Mouse (Mus musculus): ENCODE data around the gene Odc1.
"Not testable (repeated sequence)": the region's sequence is repeated elsewhere in the genome, so short reads cannot be mapped to it uniquely, and the experiment has no call there.

The Odc1 gene

DNA sequence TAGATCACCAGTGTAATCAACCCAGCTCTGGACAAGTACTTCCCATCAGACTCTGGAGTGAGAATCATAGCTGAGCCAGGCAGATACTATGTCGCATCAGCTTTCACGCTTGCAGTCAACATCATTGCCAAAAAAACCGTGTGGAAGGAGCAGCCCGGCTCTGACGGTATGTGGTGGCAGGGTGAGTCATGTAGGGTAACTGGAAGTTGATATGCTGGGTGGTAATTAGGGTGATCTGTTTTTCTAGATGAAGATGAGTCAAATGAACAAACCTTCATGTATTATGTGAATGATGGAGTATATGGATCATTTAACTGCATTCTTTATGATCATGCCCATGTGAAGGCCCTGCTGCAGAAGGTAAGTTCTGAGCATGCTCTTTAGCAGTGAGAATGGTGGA is 4.8 kb downstream of the Odc1 start:
- DNase-seq (ENCODE audit: low spot score in 2 of 2): not testable (repeated sequence)

DNA sequence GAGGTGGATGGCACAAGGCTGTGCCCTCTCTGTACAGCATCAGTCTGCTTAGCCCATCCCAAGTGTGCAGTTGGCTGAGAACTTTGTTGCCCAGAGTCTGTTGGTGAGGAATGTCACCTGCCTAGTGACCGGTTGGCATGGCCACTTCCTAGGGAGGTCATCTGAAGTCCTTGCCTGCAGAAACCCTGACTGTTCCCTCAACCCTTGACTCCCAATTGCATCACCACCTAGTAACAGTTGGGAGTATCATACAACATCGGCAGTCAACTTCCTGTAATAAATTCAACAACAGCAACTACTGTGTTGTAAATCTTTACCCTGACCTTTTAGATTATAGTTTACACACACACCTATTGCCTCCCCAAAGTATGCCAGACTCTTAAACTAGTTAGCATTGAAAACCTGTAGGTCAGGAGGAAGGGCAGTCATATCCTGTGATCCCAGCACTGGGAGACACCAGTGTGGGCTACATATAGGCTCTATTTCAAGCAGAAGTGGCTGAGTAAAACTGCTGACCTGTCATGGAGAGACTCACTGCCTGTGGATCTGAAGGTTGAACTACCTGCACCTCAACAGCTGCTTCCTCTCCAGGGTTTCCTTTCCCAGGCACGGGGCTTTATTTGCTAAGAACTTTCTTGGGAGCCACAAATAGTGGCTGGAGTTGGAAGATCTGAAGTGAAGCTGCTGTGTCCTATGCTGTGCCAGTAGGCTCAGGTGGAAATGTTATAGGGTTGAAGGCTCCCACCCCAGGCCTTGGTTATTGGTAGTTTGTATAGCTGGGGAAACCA is 6.8 kb downstream of the Odc1 start:
- DNase-seq (ENCODE audit: low spot score in 2 of 2): no peak

DNA sequence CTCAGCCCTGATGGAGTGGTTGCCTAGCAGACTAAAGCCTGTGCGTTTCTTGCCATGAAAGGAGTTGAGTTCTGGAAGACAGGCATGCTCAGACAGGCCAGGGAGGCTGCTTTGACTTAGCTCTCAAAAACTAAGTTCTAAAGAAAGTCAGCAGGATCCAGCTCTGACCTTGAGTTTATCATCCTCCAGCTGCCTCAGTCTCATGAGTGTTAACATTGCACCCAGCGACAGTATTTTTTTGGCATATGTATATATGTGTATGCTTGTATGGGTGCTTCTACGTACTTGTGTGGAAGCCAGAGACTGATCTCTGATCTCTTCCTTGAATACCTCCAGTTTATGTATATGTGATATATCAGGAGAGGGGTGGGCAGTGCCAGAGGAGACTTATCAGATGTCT is 7.8 kb downstream of the Odc1 start:
- DNase-seq (ENCODE audit: low spot score in 2 of 2): no peak

DNA sequence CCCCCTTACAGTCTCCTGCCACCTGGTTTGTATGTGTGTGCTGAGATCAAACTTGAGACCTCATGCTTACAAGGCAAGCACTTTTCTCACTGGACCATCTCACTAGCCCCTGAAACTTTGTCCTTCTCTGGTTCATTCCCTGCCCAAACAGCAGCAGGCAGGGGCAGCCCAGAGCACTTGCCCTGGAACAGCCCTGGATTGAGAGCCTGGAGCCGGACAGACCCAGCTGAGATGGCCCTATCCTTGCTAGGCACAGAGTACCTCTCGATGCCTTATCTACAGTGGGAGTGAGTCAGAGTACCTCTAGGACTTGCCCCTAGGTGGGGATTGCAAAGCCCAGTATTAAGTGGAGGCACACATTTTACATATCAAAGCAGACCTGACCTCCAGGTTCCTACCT is 8.4 kb downstream of the Odc1 start:
- no peak for DNase-seq (ENCODE audit: low spot score in 2 of 2)

DNA sequence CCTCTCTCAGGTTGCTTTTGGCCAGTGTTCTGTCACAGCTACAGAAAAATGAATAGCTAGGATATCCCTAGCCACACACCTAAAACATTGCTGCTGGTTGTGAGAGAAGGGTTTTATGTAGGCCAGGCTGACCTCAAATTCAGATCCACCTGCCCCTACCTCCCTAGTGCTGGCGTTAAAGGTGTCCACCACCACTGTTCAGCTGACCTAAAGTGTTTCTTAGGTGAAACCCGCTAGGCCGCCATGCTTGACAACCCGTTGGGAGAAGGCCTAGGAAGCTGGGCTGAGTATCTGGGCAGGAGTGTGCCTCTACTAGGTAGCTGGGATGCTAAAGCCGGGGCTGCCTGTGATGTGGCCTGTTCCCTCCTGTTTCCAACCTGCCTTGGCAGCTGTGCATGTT is 9.0 kb downstream of the Odc1 start:
- no peak for DNase-seq (ENCODE audit: low spot score in 2 of 2)

DNA sequence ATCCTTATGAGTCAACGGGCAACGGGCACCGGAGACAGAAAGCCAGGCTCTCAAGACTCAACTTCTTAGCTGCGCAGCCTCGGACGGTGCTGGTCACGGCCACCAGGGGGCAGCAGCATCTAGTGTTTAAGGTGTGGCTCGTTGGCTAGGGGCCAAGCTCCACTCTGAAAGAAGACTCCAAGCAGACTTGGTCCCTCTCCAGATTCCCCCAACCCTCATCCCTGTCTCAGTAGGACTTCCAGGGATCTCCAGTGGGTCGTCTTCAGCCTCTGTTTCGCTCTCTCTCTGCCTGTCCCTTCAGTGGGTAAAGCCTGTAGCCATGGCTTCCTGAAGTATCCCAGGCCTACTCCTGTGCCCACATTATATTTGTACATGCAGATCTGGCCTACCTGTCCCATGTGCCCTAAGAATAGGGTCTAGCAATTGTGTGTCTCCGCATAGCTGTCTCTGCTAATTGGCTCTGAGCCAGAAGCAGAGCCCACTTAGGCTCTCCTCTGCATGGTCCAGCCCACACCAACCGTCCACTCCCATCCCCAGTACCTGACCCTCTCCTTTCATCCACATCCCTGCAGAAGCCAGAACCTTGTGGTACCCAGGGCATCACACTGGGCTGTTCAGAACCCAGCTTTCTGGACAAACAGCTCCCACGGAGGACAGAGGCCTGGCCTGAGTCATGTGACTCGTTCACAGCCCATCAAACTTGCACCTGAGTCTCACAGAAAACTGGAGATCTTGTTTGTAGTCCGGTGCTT is 9.8 kb downstream of the Odc1 start:
- peak; percentile 83 to 92 for DNase-seq (ENCODE audit: low spot score in 2 of 2)

DNA sequence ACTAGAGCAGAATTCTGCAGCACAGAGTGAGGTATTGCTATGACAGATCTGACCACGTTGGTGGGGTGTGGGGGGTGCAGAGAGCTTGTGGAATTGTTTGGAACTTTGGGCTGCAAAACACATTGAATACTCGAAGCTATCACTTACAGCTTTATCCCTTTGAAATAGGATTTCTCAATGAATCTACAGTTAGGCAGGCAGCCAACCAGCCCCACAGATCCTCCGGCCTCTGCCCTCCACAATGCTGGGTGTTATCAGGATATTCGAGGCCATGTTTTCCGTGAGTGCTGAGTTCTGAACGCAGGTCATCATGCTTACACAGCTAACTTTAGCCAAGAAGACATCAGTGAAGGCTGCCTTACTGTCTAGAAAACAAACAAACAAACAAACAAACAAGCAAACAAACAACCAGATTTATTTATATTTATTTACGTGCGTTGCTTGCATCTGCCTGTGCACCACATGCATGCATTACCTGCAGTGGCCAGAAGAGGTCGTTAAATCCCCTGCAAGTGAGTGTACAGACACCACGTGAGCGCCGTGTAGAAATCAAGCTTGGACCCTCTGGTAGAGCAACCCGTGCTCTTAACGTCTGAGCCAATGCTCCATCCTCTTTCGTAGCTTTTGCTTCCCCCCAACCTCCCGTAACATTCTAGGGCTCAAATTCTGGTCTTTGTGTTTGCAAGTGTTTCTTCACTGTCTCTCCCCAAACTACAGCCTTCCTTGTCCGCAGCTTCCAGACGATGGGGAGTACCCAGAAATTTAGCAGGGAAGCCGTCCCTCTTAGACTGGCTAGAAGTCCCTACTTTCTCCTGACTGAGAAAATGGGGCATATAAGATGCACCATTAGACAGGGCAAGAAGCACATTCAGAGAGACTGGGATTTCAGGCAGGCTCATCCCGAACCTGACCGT is 12.1 kb downstream of the Odc1 start:
- DNase-seq (ENCODE audit: low spot score in 2 of 2): peak in 1 of 2 experiments; percentile 57

DNA sequence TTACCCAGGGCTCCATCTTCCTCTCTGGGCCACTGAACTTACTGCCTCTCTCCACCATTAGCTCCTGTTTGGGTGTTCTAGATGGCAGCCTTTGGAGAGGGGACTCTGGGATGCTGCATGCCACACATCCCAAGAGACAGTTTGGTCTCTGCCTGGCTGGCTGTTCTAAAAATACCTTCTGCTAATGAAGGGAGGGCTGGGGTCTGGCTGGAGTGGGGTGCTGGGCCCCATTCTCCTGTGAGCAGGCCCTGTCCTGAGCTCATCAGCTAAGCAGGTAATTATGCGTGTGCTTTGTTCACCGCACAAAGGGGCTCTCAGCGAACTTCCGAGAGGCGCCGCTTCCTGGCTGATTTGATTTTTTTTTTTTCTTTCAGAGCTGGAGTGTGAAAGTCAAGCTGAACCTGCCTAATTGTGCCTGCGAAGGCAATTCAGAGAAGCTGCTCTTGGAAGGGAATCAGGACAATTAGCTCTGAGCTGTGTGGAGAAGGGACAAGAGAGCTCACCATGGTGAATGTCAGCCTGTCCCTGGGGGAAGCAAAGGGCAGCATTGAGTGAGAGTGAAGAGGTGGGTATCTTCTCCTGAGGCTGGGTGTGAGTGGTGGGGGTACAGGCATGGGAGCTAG is 12.9 kb downstream of the Odc1 start:
- DNase-seq (ENCODE audit: low spot score in 2 of 2): no peak

DNA sequence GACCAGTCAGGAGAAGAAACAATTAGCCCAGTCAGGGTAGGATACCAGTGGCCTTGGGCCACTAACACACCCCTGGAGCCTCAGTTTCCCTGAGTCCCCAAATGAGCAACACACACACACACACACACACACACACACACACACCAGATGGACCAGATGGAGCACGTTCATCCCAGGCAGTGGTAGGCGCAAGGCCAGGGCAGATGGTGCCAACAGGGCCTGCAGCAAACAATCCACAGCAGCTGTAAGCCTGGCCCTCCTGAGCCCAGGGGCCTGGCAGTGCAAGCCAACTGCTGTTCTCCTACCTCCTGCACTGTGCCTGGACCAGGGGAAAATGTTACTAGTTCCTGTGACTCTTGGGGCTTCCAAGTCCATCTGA is 13.4 kb downstream of the Odc1 start:
- DNase-seq (ENCODE audit: low spot score in 2 of 2): no peak

DNA sequence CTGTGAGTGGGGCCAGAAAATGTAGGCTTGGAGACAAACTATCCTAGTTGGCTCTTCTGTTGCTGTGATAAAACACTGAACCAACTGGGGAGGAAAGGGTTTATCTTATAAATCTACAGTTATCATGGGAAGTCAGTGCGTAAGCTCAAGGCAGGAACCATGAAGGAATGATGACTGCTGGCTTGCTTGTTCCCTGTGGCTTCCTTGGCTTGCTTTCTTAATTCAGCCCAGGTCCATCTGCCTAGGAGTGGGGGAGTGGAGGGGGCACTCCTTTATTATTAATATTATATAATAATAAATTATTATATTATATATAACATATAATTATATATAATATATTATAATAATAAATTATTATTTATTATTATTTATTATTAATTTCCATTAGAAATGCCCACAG is 17.8 kb downstream of the Odc1 start:
- DNase-seq (ENCODE audit: low spot score in 2 of 2): no peak

DNA sequence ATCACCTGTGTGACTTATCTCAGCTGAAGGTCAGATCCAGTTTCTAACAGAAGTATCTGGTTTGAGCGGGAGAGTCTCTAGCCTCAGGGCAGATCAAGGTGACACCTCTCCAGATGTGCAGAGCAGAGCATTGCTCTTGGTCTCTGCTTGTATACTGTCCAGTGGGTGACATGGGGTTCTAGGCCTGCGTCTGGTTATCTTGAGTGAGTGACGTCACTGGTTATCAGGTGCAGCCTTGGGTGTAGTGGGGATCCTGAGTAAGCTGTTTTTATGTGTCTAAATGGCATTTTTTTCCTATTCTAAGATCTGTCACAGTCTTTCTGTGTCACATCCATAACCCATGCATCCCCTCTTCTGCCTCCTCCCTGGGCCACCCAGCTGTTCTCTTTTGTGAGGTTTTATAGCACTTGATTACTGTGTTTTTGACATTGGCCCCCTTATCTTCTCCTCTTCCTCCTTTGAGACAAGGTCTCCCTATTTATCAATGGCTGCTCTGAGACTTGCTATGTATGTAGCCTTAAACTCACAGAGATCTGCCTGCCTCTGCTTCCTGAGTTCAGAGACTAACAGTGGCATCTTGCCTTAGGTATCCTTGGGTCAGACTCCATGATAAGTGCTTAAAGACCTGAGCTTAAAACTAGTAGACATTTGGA is 20.9 kb downstream of the Odc1 start:
- no peak for DNase-seq (ENCODE audit: low spot score in 2 of 2)

DNA sequence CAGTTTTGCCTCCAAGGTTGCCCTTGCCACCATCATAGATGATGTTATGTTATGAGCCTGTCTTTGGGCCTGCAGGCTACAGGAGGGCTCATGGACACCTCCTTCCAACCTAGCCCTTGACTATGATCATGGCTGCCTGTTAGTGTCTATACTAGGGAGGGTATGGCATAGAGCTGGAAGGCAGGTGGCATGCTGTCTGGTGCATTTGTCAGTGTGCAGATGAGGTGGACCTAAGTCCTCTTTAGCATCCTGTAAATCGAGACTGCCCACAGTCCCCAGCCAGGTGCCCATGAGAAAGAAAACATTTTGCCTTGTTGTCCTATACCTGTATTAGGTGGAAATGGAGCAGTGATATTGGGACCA is 21.4 kb downstream of the Odc1 start:
- DNase-seq (ENCODE audit: low spot score in 2 of 2): no peak

DNA sequence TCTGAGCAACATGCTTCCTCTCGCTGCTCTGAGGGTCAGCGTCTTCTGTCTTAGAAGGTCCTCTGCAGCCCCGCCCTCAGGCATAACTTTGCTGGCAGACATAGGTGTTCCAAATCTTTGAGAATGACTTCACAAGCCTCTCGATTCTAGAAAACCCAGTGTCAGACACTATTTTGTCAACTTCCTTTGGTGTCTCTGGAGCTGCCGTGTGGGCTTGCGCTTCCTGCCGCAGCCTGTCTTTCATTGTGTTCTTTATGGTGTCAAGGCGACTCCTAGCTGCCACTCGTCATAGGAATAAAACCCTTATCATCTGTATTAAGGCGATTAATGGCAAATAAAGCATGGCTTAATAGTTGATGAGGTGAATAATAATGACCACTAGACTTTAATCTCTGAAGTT is 24.0 kb downstream of the Odc1 start:
- no peak for DNase-seq (ENCODE audit: low spot score in 2 of 2)

DNA sequence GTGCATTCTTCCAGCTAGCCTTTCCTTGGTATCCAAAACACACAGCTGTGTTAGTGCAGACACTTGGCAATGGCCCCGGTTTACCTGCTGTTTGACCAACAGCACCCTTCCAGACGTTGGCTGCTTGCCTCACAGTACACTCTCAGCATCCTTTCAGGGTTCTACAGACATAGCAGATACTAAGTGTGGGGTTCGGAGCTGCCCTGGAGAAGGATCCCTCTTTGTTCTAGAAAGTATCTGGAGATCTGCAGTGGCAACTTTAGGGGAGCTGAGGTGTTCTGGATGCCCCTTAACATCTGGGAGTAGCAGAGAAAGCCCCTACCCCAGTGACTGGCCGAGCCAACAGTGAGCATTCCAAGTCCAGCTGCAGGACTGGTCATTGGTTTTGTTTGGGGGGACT is 30.0 kb downstream of the Odc1 start:
- DNase-seq (ENCODE audit: low spot score in 2 of 2): no peak

DNA sequence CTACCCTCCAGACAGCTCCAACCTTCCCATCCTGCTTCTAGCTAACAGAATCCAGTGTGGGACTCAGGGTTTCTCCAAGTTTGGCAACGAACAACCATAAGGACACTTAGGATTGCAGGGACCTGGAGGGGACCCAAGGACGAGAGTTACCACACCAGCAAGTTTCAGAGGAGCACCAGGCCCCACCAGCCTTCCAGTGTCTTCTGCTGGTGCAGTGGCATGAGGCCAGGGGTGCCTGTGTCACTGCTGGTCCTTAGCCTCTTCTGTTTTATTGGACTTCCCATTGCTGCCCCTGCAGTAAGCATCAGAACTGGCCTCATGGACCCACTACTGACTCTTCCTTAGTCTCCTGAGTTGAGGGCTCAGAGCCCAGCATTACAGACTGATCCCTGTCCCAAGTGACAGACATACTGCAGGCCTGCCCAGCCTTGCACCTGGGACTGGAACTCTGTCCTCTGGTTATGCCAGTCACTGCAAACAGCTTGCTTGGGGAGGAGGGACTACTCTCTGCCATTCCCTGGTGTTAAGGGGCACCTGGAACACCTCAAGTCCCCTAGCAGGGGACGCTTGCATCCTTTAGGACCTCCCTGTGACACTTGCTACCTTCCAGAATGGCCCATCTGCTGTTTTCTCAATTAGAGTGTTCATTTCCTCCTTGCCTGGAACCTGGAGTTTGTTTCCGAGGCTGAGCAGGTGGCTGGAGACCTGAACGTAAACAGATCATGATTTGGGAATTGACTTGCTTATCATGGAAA is 30.7 kb downstream of the Odc1 start:
- DNase-seq (ENCODE audit: low spot score in 2 of 2): no peak

DNA sequence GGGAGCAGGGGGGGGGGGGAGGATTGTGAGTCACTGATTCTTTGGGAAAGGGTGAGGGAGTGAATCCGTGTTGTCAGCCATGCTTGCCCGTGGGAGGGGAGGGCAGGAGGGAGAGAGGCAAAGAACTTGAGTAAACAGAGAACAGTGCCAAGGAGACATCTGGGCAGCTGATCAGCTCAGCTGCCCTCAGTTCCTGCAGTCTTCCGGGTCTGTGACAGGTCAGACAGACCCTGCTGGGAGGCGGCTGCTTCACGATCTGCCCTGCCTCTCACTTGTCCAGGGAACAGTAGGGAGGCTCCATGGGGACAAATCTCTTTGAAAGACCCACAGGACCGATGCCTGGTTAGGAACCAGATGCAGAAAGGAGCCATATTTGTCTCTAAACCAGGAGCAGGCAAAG is 31.4 kb downstream of the Odc1 start:
- DNase-seq (ENCODE audit: low spot score in 2 of 2): no peak

DNA sequence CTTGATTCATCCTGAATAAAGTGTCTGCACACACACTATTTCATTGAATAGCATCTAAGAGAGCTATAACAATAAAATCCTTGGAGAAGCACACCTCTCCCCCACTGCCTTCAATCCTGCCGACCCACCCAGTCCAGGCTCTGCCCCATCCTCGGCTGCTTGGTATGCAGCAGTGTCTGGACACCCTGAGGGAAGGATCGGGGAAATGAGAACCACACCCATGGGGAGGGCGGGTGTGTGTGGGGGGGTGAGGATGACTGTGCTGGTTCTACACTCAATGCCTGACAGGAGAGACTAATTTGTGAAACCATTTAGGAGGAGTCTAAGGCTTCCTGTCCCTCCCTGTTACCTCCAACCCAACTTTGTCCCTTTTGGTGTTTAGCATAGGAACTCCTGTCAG is 34.0 kb downstream of the Odc1 start:
- no peak for DNase-seq (ENCODE audit: low spot score in 2 of 2)

DNA sequence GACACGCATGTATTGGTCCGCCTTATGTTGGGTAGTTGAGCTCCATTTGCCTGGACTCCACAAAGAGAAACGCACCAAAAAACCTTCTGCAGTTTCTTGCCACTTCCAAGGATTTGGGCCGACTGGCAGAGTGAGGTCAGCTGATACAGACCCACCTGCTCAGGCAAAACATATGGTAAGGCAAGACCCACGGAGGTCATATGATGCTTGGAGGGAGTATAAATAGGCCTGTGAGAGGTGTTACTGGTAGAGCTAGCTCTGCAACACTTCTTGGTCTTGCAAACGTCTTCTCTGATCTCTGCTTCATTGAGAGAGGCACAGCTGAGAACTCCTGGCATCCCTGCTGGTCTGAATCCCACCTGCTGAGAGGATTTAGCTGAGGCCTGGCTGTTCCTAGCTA is 36.4 kb downstream of the Odc1 start:
- no peak for DNase-seq (ENCODE audit: low spot score in 2 of 2)

DNA sequence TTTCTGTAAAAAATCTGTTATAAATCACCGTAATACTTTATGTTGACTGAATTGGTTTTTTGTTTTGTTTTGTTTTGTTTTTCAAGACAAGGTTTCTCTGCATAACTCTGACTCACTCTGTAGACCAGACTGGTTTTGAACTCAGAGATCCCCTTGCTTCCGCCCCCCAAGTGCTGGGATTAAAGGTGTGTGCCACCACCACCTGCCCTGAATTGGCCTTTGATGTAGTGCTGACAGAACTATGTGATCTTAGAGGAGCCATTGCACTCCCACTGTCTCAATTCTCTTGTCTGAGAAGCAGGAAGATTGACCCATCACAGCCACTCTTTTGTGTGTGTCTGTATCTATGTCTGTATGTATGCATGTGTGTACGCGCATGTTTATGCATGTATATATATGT is 37.8 kb downstream of the Odc1 start:
- DNase-seq (ENCODE audit: low spot score in 2 of 2): no peak

DNA sequence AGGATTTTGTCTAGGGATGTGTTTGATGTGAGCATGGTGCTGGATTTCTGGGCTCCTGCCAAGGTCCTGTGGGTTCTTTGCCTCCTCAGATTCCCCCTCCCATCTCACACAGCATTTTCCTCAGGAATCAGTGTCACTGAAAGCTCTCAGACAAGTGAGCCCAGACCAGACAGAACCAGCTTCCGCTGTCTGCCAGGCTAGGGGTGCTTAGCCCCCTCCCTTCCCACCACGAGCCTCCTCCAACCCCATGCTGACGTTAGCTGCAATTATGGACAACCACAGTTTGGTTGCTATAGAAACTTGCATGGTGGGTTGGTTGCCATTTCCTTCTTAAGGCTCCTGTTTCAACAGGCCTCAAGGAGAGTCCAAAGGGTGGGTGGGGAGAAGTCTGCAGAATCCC is 39.3 kb downstream of the Odc1 start:
- DNase-seq (ENCODE audit: low spot score in 2 of 2): no peak

DNA sequence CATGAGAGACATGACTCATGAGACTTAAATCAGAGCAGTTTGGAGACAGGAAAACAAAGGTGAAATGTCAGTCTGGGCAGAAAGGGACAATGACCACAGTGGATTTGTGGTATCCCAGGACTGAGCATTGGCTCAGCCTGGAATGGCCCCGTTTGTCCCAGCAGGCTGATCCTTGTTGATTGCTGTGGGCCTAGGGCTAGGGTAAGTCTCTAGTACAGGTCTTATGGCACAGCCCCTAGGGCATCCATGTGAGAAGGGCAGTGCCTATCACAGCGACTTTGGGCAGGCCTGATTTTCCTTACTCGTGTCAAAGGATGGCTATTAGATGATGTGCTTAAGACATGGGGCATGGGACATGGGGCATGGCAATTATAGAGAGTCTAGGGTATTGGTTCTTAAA is 41.4 kb downstream of the Odc1 start:
- no peak for DNase-seq (ENCODE audit: low spot score in 2 of 2)
